Mouse (Mus musculus) lung, postnatal 25 days (tissue): Measurements from ENCODE around the gene Sac3d1.
A peak's percentile ranks its signal among the peaks of the same experiment; 100 is the strongest.
"Not testable (repeated sequence)": the region's sequence is repeated elsewhere in the genome, so short reads cannot be mapped to it uniquely, and the experiment has no call there.

Source experiments
- DNase-seq: peaks from one replicate; pipeline ENCODE4 v3.0.0; 2022; ENCODE audit warnings: low spot score

Sac3d1 gene

DNA sequence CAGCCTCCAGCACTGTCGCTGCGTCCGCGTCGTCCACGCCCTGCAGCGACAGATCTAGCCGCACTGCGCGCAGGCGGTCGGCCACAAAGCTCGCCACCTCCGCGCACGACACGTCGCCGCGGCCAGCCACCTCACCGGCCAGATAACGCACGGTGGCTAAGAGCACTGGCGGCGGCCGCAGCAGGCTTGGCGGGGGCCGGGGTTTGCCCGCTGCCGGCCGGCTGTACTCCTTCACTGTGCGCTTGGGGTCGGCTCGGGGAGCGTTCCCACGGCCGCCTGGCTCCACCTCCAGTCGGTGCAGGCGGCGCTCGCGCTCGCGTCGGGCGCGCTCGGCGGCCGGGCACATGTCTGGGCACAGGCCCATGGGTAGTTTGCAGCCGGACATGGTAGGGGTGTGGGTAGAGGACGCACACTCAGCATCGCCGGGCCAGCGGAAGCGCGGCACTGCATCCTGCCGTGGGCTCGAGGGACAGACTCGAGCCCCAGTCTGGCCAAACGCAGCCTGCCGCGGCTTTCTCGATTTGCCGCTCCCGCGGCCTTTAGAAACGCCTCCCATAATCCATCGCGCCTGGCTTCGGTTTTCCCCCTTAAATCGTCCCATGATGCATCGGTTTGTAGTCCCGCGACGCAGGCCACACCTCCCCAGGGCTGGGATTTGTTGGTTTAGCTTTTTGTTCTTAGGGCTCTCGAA is at the start of gene Sac3d1:
Gene Sac3d1 (minus strand): TSS at position 665 of the 691 bp plus-strand sequence.
- peak; percentile 92 for DNase-seq

DNA sequence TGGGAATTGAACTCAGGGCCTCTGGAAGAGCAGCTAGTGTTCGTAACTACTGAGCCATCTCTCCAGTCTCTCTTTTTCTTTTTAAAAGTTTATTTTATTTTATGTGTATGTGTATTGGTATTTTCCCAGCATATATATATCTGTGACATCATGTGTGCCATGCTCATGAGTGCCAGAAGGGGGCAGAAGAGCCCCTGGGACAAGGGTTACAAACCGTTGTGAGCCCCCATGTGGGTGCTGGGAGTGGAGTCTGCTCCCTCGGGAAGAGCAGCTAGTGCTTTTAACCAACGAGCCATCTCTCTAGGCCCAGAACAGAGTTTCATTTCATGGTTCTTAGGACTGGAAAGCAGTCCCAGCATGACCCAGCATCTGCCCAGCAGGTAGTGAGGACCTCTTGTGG is 48.3 kb upstream of the Sac3d1 start:
- DNase-seq, result no peak

- peak; percentile 55 for DNase-seq
These were observed 45.6 kb upstream of the Sac3d1 start for GRCm38 (mm10) chr19:6163872-6164547.

GRCm38 (mm10) chr19:6157220-6157619 is 38.8 kb upstream of the Sac3d1 start:
- DNase-seq, result no peak

DNA sequence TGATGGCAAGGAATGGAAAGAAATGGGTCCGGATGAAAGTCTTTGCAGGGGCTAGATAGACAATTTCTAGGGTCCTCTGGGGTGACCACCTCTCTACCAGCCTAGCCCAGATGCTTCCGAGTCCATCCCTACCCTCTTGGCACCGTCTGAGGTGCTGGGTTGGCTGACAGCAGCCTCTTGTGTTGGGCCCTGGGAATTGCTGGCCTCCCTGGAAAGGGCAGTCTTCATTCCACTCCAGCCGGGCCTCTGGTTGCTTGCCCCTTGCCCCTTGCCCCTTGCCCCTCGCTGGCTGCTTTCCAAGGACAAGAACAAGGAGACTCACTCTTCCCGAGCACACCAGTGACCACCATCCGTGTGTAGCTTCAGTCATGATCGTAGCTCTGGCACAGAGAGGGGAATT is 37.9 kb upstream of the Sac3d1 start:
- no peak for DNase-seq

GRCm38 (mm10) chr19:6155174-6155573 is 36.7 kb upstream of the Sac3d1 start:
- DNase-seq, result no peak

DNA sequence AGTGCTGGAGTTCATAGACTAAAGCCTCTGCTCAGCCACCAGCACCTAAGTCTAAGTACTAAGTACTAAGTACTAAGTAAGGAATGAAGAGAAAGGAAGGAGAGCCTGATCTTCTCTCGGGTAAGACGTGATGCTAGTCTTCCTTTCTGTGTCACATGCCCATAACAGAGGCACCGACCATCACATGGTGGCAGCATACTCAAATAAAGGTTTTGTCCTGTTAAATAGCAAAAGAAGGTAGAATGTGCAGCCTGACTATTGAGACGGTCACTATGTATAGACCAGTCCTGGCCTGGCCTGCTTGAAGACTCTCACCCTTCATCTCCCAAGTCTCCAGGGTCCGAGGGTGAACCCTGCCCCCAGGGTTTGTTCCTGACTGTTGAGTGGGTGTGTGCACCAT is 26.4 kb upstream of the Sac3d1 start:
- no peak for DNase-seq

- DNase-seq, result peak; percentile 89
These were observed 22.9 kb upstream of the Sac3d1 start, which contains the start of gene Arl2 for GRCm38 (mm10) chr19:6141394-6141749. Arl2 (minus strand) TSS chr19:6141548.

GRCm38 (mm10) chr19:6140678-6141393 is 22.4 kb upstream of the Sac3d1 start, which contains the start of gene Batf2:
Batf2 (plus strand) TSS chr19:6140983.
- DNase-seq, result peak; percentile 93

DNA sequence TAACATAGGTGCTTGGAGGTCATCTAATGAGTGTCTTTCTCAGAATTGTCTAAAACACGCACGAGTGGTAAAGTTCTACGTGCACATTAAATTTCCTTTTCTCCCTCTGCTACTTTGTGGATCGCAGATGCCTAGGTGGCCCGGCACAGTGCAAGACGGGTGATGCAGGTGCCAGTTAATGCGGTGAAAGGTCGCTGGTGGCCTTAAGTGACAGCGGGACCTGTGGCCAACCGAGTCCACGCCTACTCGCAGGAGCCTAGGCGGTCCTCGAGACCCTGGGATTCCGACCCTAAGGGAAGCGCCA is 21.9 kb upstream of the Sac3d1 start:
- DNase-seq, result no peak

DNA sequence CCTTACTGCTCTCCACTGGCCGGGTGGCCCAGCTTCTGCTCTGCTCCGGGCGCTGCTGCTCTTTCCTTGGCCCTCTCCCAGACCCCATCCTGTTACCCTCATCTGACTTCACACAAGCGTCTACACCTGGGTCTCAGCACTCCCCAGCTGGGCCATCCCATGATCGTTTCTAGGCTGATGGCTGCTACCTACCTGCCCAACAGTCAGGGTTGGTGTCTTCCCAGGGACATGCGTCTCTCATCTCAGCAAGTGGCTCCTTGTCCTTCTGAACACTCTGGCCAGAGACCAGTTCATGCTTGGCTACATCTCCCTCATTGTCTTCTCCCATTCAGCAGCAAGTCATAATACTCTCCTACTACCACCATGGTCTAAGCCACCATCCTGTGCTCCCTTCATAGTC is 21.3 kb upstream of the Sac3d1 start:
- DNase-seq, result no peak

- DNase-seq, result no peak
These were observed 17.9 kb upstream of the Sac3d1 start for GRCm38 (mm10) chr19:6136397-6136796.

DNA sequence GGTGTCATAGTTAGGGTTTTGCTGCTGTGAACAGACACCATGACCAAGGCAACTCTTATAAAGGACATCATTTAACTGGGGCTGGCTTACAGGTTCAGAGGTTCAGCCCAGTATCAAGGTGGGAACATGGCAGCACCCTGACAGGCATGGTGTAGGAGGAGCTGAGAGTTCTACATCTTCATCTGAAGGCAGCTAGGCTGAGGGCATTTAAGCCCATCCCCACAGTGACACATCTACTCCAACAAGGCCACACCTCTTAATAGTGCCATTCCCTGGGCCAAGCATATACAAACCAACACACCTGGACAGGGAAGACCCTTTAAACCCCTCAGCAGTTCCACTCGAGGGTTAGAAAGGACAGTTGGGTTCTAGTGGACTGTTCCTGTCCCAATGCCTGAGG is 14.7 kb upstream of the Sac3d1 start:
- DNase-seq, result not testable (repeated sequence)

DNA sequence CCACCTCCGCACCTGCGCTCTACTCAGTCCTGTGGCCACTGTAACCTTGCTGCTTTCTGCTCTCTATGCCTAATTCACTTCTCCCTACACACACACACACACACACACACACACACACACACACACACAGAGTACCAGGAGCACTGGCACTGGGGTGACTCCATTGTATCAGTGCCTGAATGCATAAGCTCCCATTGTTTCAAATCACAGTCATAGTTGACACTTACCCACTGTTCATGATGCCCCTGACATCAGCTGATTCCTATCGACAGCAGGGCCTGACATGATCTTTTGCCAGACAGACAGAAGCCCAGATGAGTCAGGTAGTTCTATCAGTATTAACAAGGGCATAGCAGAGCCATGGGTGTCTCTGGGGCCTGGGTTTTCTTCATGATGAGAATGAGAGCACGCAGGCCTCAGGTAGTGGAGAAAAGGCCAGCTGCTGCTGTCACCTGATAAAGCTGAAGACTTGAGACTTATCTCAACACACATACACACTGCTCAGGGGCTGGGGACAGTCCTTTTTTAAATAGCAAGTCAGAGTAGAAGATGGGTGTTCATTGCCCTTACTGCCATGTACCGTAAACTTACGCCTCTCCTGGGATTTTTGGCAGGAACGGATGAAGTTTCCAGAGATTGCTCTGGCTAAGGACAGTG is 13.8 kb upstream of the Sac3d1 start:
- DNase-seq, result no peak

- not testable (repeated sequence) for DNase-seq
These were observed 12.1 kb upstream of the Sac3d1 start for GRCm38 (mm10) chr19:6130414-6131128.

DNA sequence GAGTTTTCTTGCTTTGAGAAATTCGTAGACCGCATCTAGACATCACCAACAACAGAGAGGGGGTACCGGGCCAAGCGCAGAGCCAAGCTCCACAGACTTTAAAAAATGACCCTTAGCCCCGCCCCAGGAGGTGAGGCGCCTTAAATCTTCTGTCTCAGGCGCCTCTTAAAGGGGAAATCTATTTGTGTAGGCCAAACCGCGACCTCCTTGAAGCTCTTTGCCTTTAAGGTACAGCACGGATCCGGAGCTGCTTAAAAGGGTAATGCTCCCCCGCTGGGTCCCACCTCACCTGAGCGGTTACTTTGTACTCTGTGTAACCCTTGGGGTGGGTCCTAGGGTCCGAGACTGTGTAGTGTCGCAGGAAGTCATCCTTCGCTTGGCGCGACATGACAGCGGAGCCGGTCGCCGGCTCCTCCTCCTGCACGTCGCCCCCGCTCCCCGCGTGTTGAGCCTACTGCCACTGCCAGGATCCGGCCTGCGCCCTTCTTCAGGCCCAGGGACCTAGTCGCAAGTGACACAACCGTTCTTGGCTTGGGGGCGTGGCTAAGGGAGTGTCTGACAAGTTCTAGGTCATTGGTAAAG is 9.4 kb upstream of the Sac3d1 start, which contains the start of gene Snx15:
Gene Snx15 (minus strand): TSS at position 545 of the 582 bp plus-strand sequence.
- DNase-seq, result peak; percentile 98

- DNase-seq, result no peak
These were observed 8.5 kb upstream of the Sac3d1 start for GRCm38 (mm10) chr19:6126789-6127580.

GRCm38 (mm10) chr19:6126289-6126688 is 7.8 kb upstream of the Sac3d1 start:
- peak; percentile 62 for DNase-seq

DNA sequence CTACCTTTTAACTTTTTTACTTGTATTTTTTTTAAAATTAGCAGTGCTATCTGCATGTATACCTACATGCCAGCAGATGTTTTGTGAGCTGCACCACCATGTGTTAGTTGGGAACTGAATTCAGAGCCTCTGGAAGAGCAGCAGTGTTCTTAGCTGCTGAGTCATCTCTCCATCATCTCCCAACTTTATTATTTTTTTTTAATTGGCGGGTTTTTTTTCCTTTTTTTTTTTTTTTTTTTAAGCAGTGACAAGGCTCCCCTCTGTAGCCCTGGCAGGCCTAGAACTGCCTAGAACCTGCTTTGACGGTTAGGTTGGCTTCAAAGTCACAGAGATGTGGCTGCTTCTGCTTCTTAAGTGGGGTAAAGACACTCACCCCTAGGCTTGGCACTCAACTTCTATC is 6.4 kb upstream of the Sac3d1 start:
- DNase-seq, result no peak

GRCm38 (mm10) chr19:6123330-6123729 is 4.9 kb upstream of the Sac3d1 start:
- no peak for DNase-seq

- DNase-seq, result no peak
These were observed 3.3 kb upstream of the Sac3d1 start for GRCm38 (mm10) chr19:6121761-6122160.
